15 mouse cellular contexts compared by ENCODE assay signal in the genomic region with DNA sequence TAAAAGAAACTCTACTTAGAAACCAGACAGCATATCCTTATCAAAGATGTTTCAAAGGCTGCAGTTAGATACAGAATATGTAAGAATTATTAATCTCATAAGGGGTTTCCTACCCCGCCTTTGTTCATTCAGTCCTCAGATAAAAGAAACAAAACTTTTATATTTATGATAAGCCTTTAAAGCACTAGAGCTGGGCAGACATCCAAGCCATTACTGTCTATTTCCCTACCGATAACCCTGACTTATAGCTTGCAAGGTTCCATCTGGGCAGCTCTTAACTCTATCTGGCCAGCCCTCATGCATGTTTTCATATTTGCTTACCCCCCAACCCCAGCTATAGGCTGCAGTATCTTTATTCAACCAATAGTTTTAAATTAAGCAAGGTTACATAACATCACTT.
"Had no signal": no experiment of that assay in that cellular context is flagged by ENCODE, and none has a peak within 500 bp of the region (broad histone marks: within the 10 kb centered on the region; RNA-seq: fewer than 3 reads in every experiment).

No protein-coding gene starts in this region.

- H3K27me3 ChIP-seq: limb, embryonic 12.5 days; midbrain, embryonic 15.5 days; neural tube, embryonic 12.5 days had no signal

- H3K9me3 ChIP-seq: limb, embryonic 12.5 days; midbrain, embryonic 15.5 days; neural tube, embryonic 12.5 days had no signal

- DNase-seq: kidney, adult 2 months; kidney, postnatal 36 days; layer of hippocampus, adult 9-11 months; layer of hippocampus, postnatal 36 days; liver; lung, adult 2 months; lung, postnatal 36 days; thymus, postnatal 25 days had no signal

- H3K4me3 ChIP-seq: limb, embryonic 12.5 days; midbrain, embryonic 15.5 days; neural tube, embryonic 12.5 days had no signal

- H3K9ac ChIP-seq: limb, embryonic 12.5 days; liver, embryonic 14.5 days; midbrain, embryonic 15.5 days; neural tube, embryonic 12.5 days had no signal

- H3K4me1 ChIP-seq: limb, embryonic 12.5 days; midbrain, embryonic 15.5 days; neural tube, embryonic 12.5 days had no signal

- H3K27ac ChIP-seq: limb, embryonic 12.5 days; liver, embryonic 14.5 days; midbrain, embryonic 15.5 days; neural tube, embryonic 12.5 days; stomach, postnatal 0 days had no signal

- ATAC-seq: intestine, embryonic 16.5 days; midbrain, embryonic 15.5 days had no signal

- H3K4me2 ChIP-seq: limb, embryonic 12.5 days; midbrain, embryonic 11.5 days; midbrain, embryonic 15.5 days; neural tube, embryonic 12.5 days had no signal
